Mouse (Mus musculus) bone marrow macrophage, adult 2 months (primary cell): ENCODE data around the gene Syn2. TPM values are rescaled to one million over a fixed set of nuclear protein-coding genes. Genes with fewer than 3 reads are reported as not detected.
"Not testable (repeated sequence)": the region's sequence is repeated elsewhere in the genome, so short reads cannot be mapped to it uniquely, and the experiment has no call there.

Experiments
- H3K27ac ChIP-seq: 2 replicates; pipeline ENCODE4 v1.5.1; 2012; ENCODE audit warnings: low read depth, low read length; ENCODE audit not compliant: insufficient read depth
- H3K4me1 ChIP-seq: 2 replicates; pipeline ENCODE4 v1.6.1; 2012; ENCODE audit warnings: low read length; ENCODE audit not compliant: control insufficient read depth, insufficient read depth
- H3K4me3 ChIP-seq: 2 replicates; pipeline ENCODE4 v1.5.1; 2012; ENCODE audit warnings: mild to moderate bottlenecking, low read length, moderate library complexity; ENCODE audit not compliant: insufficient read depth
- CTCF ChIP-seq: IDR thresholded peaks from 2 replicates; pipeline ENCODE4 v1.5.1; 2012; ENCODE audit warnings: low read depth, mild to moderate bottlenecking, low read length, moderate library complexity
- POLR2A ChIP-seq: IDR thresholded peaks from 2 replicates; pipeline ENCODE4 v1.6.1; 2012; ENCODE audit warnings: mild to moderate bottlenecking, low read depth, low read length, borderline replicate concordance
- polyA plus RNA-seq: library from polyadenylated mRNA; stranded (reverse); fragments of >200 nt; gene quantifications from 2 replicates; pipeline ENCODE4 v1.2.4, GENCODE M21; 2012; ENCODE audit not compliant: missing spikeins, insufficient read depth, insufficient read length

Gene Syn2
- polyA plus RNA-seq, 1 experiment = not detected

GRCm38 (mm10) chr6:115213129-115213528 is 78.4 kb downstream of the Syn2 start:
- TF ChIP-seq POLR2A = no peak
- TF ChIP-seq CTCF = no peak
- Histone ChIP-seq H3K4me3 (no peak overlapping the region), H3K27ac (no peak overlapping the region), H3K4me1 (peaks cover 3% of the 10 kb centered on the region; the same call in 1 of the 2 replicates)

DNA sequence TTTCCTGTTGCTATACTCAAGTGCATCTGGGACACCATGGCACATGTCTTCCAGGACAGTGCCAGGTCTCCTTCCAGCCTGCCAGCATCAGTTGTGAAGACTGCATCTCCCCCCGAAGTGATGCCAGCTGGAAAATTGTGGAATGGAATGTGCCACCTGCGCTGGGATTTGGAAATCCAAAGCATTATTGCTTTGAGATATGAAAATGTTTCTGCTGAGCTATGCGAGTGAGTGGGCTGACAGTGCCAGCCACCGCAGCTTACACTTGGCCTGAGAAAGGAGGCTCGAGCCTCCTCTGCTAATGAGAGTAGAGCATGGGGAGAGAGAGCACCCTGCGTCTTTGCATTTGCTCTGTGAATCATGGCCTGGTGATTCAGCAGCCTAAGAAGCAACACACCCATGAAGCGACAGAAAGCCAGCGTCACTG is 86.5 kb downstream of the Syn2 start:
- Histone ChIP-seq H3K4me1 (no peaks in the 10 kb centered on the region), H3K27ac (no peak overlapping the region), H3K4me3 (no peak overlapping the region)
- no peak for TF ChIP-seq CTCF
- no peak for TF ChIP-seq POLR2A

DNA sequence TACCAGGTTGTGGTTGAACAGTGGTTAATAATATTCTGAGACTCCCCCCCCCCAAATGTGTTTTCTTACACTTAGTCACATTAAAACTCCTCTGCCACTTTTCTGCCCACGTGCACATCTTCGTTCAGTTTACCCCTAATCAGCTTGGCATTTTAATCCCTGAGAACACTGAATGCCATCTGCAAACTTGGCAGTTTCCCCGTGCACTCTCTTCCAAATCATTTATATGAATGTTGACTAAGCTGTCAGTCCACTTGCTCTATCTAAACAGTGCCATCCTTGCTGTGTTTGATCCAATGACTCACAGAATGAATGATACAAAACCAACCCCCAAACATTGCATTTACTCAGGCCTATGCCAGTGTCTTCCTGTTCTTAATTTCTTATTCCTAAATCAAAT is 90.8 kb downstream of the Syn2 start:
- TF ChIP-seq POLR2A (no peak), CTCF (no peak)
- H3K4me1 ChIP-seq = no peaks in the 10 kb centered on the region
- H3K4me3 ChIP-seq = no peak overlapping the region
- no peak overlapping the region for H3K27ac ChIP-seq

DNA sequence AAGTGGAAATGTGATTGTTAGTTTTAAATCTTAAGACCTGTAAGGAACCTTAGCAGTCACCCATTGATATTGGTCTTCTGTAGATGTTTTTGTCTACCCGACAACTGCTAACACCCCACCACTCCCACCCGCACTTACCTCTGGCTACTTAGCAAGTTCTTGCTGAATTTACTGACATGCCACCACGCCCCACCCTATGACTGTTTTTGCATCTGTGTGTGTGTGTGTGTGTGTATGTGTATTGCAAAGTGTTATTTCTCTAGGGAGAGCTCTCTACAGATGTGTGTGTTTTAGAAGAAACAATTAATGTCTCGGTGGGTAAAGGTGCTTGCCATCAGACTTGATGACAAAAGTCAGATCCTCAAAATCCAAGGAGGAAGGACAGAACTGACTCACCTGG is 92.3 kb downstream of the Syn2 start, which contains the start of gene Gm17482:
Gm17482 (plus strand) TSS at position 301 of the 400 bp plus-strand sequence.
- Histone ChIP-seq H3K4me1 (no peaks in the 10 kb centered on the region), H3K27ac (no peak within 1 kb of the TSS)
- TF ChIP-seq POLR2A = no peak
- no peak for TF ChIP-seq CTCF

GRCm38 (mm10) chr6:115227529-115227928 is 92.8 kb downstream of the Syn2 start:
- Histone ChIP-seq H3K4me3 (no peak overlapping the region), H3K27ac (no peak overlapping the region), H3K4me1 (no peaks in the 10 kb centered on the region)
- TF ChIP-seq POLR2A (no peak), CTCF (peak; percentile 59)

More for the DNA sequence above, 92.3 kb downstream of the Syn2 start, which contains the start of gene Gm17482:
- no peak within 1 kb of the TSS for H3K4me3 ChIP-seq

GRCm38 (mm10) chr6:115230557-115230956 is 95.9 kb downstream of the Syn2 start:
- H3K4me3 ChIP-seq = no peak overlapping the region
- no peak overlapping the region for H3K27ac ChIP-seq
- TF ChIP-seq CTCF (no peak), POLR2A (no peak)
- H3K4me1 ChIP-seq = no peaks in the 10 kb centered on the region

- Histone ChIP-seq H3K4me1 (no peaks in the 10 kb centered on the region), H3K4me3 (no peak overlapping the region), H3K27ac (no peak overlapping the region)
- TF ChIP-seq POLR2A (no peak), CTCF (no peak)
Measured at GRCm38 (mm10) chr6:115231836-115232235, 97.1 kb downstream of the Syn2 start.

DNA sequence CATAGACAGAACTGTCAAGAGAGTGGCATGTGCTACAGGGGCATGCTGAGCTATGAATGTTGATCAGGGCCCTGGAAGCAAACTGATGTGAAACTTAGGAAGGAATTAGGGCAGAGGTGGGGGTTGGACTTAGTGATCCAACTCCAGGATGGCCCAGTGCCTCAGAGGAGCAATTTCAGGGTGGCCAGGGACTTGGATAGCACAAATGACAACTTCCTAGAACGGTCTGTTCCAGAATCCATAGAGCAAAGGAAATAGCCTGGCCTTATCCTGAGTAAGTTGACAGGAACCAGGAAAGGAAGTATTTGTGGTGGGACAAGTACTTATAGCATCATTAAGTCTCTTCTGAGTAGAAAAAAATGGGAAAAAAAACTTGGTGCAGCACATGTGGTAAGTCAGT is 97.9 kb downstream of the Syn2 start:
- no peak overlapping the region for H3K27ac ChIP-seq
- H3K4me1 ChIP-seq = no peaks in the 10 kb centered on the region
- H3K4me3 ChIP-seq = no peak overlapping the region
- TF ChIP-seq CTCF = no peak
- TF ChIP-seq POLR2A = no peak

GRCm38 (mm10) chr6:115238031-115239027 is 103.6 kb downstream of the Syn2 start:
- Histone ChIP-seq H3K4me3 (no peak overlapping the region), H3K27ac (no peak overlapping the region)

DNA sequence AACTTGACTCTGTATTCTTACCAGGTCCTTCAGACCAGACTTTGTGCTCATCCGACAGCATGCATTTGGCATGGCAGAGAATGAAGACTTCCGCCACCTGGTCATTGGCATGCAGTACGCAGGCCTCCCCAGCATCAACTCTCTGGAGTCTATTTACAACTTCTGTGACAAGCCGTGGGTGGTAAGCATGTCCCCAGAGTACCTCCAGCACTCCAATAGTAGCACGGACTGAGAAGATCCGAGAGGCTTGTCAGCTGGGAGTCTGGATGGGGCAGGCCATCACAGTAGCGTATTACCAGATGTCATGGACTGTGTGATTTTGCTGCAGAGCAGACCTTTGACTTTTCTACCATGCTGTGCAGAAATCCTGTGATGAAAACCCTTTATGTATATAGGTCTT is 104.6 kb downstream of the Syn2 start:
- TF ChIP-seq CTCF (no peak), POLR2A (no peak)
- no peaks in the 10 kb centered on the region for H3K4me1 ChIP-seq
- H3K27ac ChIP-seq = no peak overlapping the region
- no peak overlapping the region for H3K4me3 ChIP-seq

More at GRCm38 (mm10) chr6:115238031-115239027, 103.6 kb downstream of the Syn2 start:
- no peaks in the 10 kb centered on the region for H3K4me1 ChIP-seq
- TF ChIP-seq CTCF (no peak), POLR2A (no peak)

DNA sequence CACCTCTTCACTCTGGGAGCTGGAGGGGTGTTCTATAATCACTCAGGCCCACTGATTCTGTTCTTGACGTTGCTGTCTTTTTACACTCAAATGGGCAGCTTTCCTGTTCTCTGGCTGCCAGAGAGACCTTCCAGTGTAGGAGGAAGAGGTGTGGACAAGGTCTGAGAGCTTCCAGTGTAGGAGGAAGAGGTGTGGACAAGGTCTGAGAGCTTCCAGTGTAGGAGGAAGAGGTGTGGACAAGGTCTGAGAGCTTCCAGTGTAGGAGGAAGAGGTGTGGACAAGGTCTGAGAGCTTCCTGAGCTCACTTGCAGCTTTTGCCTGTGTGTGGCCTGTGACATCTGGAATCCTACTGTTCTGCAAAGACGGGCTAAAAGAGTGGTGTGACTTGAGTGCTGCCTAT is 105.7 kb downstream of the Syn2 start:
- H3K4me3 ChIP-seq, H3K4me1 ChIP-seq: not testable (repeated sequence)

More for the DNA sequence above, 105.7 kb downstream of the Syn2 start:
- not testable (repeated sequence) for H3K27ac ChIP-seq
